Mouse (Mus musculus) mouse embryonic stem cell (cell line): ENCODE results near the gene Gnao1.

Source experiments
- in situ Hi-C, 2 experiments: fragments of 300-500 bp; cut with MboI; formaldehyde crosslinking; loops; 1 replicate in 1 of 2; 3 replicates in 1 of 2; pipeline ENCODE4 v1.14.3; 2019 to 2020; ENCODE audit warnings: low sequenced_read_pairs in 2 of 2, low pct_unique_long_range_greater_than_20kb in 1 of 2, mixed read lengths in 1 of 2; ENCODE audit not compliant: unreplicated experiment in 1 of 2

Gene Gnao1

GRCm38 (mm10) chr8:93972971-93973734, 163.4 kb downstream of the Gnao1 start:
- in situ Hi-C loops, result no loop called here

- in situ Hi-C loops, result no loop called here
Measured at GRCm38 (mm10) chr8:93973831-93974375, 164.1 kb downstream of the Gnao1 start.

GRCm38 (mm10) chr8:93974602-93975186, 164.9 kb downstream of the Gnao1 start:
- in situ Hi-C loops, result no loop called here

GRCm38 (mm10) chr8:93975358-93975757, 165.6 kb downstream of the Gnao1 start:
- in situ Hi-C loops, result no loop called here

GRCm38 (mm10) chr8:93976446-93977211, 166.9 kb downstream of the Gnao1 start:
- in situ Hi-C loops, result no loop called here

- in situ Hi-C loops, result no loop called here
Measured at GRCm38 (mm10) chr8:93980141-93980540, 170.4 kb downstream of the Gnao1 start.

- in situ Hi-C loops, result no loop called here
Measured at GRCm38 (mm10) chr8:93981679-93982215, 172.0 kb downstream of the Gnao1 start.

- in situ Hi-C loops, result no loop called here
Measured at GRCm38 (mm10) chr8:93983827-93984226, 174.1 kb downstream of the Gnao1 start.

- in situ Hi-C loops, result no loop called here
Measured at GRCm38 (mm10) chr8:93984731-93985130, 175.0 kb downstream of the Gnao1 start.

- in situ Hi-C loops, result no loop called here
Measured at GRCm38 (mm10) chr8:93989739-93990138, 180.0 kb downstream of the Gnao1 start.

GRCm38 (mm10) chr8:93998961-93999360, 189.2 kb downstream of the Gnao1 start:
- in situ Hi-C loops, result no loop called here

GRCm38 (mm10) chr8:94004139-94004538, 194.4 kb downstream of the Gnao1 start:
- in situ Hi-C loops, result no loop called here

- in situ Hi-C loops, result no loop called here
Measured at GRCm38 (mm10) chr8:94009243-94009845, 199.6 kb downstream of the Gnao1 start.

- in situ Hi-C loops, result no loop called here
Measured at GRCm38 (mm10) chr8:94010101-94010705, 200.4 kb downstream of the Gnao1 start.

- in situ Hi-C loops, result no loop called here
Measured at GRCm38 (mm10) chr8:94011076-94012012, 201.6 kb downstream of the Gnao1 start.

- in situ Hi-C loops, result no loop called here
Measured at GRCm38 (mm10) chr8:94012013-94012951, 202.5 kb downstream of the Gnao1 start, which contains the start of gene Amfr. TSS of gene Amfr (minus strand) at chr8:94012842.
